Mouse (Mus musculus) adrenal gland, postnatal 4 days (tissue): ENCODE results near the gene Vps13d. TPM values are rescaled to one million over a fixed set of nuclear protein-coding genes. Genes with fewer than 3 reads are reported as not detected.

Experiments
- DNase-seq, 2 experiments: peaks; one replicate each; pipeline ENCODE4 v3.0.0; 2021 to 2022; ENCODE audit warnings: low spot score in 2 of 2, mixed read lengths in 2 of 2
- total RNA-seq, 2 experiments: library from RNA; stranded (reverse); gene quantifications; 2 replicates each; pipeline ENCODE4 v1.2.3; 2021

Vps13d gene
- total RNA-seq, 2 experiments from 2014 or later = 58.4 to 59.0 TPM

- DNase-seq = no peak
Observed at GRCm38 (mm10) chr4:144983228-144983744, 211.5 kb downstream of the Vps13d start.

- no peak for DNase-seq
Observed at GRCm38 (mm10) chr4:144980811-144981551, 213.8 kb downstream of the Vps13d start.

GRCm38 (mm10) chr4:144980110-144980509 is 214.7 kb downstream of the Vps13d start:
- DNase-seq = no peak

DNA sequence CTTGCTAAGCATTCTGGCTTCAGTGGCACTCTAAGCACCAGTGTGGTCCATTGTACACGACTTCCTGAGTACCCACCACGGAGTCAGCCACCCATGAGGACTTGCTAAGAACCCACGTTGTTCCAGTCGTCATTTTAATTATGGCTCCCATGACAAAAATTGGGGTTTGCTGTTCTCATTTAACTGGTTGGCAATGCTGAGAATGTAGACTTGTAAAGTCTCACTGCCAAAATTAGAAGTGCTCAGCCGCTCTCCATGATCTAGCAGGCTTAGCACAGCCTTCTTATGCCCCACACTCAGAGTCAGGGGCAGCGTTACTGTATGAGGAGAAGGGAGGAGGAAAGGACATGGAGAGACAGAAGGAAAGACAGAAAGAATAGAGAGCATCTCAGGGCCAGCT is 216.8 kb downstream of the Vps13d start:
- DNase-seq = no peak

GRCm38 (mm10) chr4:144977057-144977456 is 217.7 kb downstream of the Vps13d start:
- no peak for DNase-seq

DNA sequence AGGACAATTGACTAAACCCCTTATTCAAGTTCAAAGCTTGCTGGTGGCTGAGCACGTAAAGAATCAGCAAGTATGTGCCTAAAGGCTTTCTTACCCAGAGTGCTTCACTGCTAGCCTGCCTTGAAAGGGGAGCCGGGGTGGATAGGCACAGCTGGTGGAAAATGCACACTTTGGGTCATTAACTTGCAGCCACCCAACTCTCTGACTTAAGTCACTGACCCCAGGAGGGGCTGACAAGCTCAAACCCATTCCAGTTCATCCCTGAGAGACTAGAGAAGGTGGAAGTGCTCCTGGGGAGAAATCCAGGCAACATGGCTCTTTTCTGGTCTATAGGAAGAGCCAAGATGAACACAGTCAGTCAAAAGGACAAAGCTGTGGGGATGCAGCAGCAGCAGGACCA is 219.3 kb downstream of the Vps13d start:
- no peak for DNase-seq

- DNase-seq = no peak
Observed at GRCm38 (mm10) chr4:144974458-144974857, 220.3 kb downstream of the Vps13d start.

- DNase-seq = no peak
Observed at GRCm38 (mm10) chr4:144972948-144973720, 221.7 kb downstream of the Vps13d start.

DNA sequence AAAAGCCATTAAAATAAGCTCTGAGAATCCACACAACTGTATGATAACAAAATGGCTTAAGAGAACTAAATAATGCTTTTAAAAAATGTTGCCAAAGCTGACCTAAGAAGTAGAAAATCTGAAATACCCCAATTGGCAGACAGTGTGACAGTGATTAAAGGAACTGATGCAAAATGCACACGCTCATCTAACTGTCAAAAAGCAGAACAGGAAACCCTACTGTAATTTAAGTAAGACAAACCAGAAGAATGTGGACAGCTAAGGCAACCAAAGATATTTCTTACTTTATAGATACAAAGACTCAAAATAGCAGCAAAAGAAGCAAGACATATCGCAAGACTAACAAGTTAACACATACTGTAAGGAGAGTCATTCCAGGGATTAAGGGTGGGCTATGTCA is 223.8 kb downstream of the Vps13d start:
- DNase-seq = no peak

DNA sequence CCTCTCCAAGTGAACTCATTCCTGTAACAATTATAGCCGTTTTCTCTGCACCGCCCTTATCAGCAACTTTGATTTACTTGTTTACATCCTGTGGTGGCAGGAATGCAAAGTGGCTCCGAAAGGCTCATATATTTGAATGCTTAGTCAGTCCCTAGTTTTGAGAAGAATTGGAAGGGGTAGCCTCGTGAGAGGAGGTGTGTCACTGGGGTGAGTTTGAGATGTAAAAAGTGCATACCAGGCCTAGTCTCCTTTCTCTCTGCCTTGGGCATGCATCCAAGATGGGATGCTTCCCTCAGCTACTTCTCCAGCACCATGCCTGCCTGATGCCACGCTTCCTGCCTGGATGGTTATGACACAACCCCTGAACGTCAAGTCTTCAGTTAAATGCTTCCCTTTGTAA is 225.8 kb downstream of the Vps13d start:
- DNase-seq = no peak

DNA sequence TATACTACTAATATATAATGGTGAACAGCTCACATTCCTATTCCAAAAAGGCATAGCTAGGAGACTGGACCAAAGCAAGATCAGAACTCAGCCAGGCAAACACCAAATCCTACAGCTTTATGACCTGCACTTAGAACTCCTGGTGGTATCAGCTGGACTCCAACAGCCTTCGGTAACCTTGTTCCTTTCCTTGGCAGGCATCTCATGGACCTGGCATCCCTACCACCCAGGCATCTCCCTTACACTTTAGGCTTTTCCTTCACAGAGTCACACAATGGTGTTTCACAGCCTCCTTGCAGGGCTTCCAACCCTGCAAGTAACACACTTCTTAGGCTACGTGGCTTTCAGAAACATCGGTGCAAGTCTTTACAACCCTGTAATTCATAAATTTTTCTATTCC is 226.4 kb downstream of the Vps13d start:
- DNase-seq = no peak

DNA sequence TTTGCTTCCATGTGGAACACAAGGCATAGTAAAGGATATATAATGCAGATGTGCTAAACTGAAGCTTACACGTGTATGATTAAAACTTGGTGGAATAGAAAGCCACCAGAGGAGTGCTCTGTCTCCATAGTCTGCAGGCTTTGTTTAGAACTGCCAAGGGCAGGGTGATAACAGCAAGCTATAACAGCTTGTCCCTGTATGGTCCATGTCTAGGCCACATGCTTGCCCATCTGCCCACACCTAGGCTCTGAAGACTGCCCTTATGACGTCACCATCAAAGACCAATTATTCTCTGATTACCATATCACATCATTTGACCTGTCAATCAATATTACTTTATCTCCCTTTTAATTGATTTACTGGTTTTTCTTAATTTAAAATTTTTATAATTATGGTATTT is 229.6 kb downstream of the Vps13d start:
- no peak for DNase-seq

DNA sequence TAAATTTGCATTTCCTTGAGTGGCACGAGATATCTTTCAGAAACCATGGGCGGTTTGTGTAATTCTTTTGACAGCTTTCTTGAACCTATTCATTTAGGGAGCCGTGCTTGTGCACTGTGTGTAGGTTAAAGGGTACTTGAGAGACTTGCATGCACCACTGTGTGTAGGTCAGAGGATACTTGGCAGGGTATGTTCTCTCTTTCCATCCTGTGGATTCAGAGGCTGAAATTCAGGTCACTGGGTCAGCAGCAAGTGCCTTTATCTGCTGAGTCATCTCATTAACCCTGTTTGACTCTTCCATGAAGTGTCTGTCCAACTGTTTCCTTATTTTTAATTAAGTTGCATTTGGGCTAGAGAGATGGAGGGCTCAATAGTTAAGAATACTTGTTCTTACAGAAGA is 233.1 kb downstream of the Vps13d start:
- no peak for DNase-seq

DNA sequence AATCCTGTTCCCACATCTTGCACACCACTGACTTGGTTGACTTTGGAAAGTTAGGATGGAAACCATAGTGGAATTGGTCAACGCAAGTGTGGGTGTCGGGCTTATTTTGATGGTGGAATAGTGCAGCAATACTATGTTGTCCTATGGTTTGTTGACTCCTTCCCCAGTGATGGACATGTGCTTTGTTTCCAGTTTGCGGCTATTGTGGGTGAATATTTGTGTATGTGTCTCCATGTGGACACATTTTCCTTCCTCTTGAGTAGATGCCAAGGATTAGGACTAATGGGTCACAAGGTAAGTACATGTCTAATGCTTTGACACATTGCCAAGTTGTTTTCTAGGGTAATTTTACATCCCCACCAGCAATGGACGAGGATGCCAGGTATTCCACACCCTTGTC is 233.6 kb downstream of the Vps13d start:
- DNase-seq = no peak

GRCm38 (mm10) chr4:144960188-144960904 is 234.5 kb downstream of the Vps13d start:
- DNase-seq = peak; percentile 47 to 57

DNA sequence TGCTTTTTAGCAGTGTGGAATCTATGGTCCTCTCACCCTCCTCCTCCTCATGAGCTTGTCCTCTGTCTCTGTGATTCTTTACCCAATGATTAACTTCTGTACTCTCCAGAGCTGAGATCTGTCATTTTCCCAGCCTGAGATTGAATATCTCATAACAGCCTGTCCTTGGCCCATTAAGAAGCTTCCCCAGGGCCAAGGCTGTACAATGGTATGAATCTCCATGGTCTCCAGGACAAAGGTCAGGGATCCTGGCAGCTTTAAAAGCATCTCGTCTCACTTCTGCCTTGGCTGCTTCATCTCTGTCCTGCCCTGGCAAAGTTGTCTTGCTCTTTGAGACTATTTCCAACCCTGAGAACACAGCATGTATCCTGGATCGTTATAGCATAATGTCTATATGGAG is 237.1 kb downstream of the Vps13d start:
- DNase-seq = no peak

- no peak for DNase-seq
Observed at GRCm38 (mm10) chr4:144957186-144957585, 237.6 kb downstream of the Vps13d start.

DNA sequence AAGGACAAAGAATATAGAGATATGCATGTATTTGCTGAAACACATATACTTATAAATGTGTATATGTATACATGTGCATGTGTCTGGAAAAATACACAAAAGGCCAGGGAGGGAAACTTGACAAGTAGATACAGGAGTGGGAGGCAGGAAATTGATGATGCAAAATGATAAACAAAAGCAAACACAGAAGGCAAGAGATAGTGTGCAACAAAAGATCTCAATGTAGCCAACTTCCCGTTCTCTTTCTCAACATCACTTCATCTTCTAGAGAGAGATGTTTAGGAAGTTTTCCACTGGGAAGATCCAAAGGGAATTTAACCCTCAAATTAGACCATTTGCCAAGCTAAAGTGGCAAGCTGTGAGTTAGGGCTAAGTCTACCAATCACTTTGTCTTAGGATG is 238.5 kb downstream of the Vps13d start:
- DNase-seq = no peak

- DNase-seq = no peak
Observed at GRCm38 (mm10) chr4:144955863-144956262, 238.9 kb downstream of the Vps13d start.

GRCm38 (mm10) chr4:144953421-144953820 is 241.4 kb downstream of the Vps13d start:
- DNase-seq = no peak

- DNase-seq = no peak
Observed at GRCm38 (mm10) chr4:144951859-144952258, 242.9 kb downstream of the Vps13d start.

- no peak for DNase-seq
Observed at GRCm38 (mm10) chr4:144950883-144951282, 243.9 kb downstream of the Vps13d start.
